Mouse (Mus musculus): ENCODE results near the gene Gjb3. TPM values are rescaled to one million over a fixed set of nuclear protein-coding genes. Genes with fewer than 3 reads are reported as not detected.
A peak's percentile ranks its signal among the peaks of the same experiment; 100 is the strongest.

Gene Gjb3
- total RNA-seq (2021): under 1 TPM; 0.22 to 0.37 TPM

- DNase-seq: no peak
- intact Hi-C loops (cut with DNase I): no loop called here
These were observed at the start of gene Gjb3 for GRCm38 (mm10) chr4:127330181-127331100. Gene Gjb3, minus strand, starts transcription at chr4:127330844.

GRCm38 (mm10) chr4:127377344-127377743 lies 46.7 kb upstream of the Gjb3 start:
- intact Hi-C loops (cut with DNase I): loop anchor here (10.0 kb wide), 1 partner anchor 1167 kb away; no protein-coding TSS in a partner anchor
- no peak for DNase-seq

DNA sequence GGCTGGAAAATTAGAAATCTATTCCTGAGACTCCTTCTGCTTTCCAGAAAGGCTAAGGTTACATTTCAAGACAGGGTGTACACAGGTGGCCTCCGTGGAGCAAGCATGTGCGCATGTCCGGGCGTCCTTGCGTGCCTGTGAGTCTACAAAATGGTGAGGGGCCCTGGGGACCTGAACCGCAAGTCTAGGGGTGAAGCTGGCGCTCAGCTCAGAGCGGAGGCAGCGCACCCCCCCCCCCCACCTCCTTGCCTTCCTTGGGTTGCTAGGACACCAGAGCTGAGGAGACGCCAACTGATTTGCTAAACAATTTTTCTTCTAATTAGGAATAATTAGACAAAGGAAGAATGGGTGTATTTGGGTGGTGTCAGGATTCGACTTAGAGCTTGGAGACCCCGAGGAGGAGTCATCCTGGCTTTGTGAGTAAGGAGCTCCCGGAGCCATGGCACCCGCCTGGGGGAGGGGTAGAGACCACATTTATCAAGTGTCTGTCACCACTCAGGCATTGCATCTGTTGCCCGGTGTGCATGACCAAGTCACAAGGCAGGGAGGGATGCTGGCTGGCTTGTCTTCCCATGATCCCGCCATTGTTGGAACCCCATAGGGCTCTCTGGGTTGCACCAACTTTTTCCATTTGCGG lies 45.0 kb upstream of the Gjb3 start:
- DNase-seq: no peak
- intact Hi-C loops (cut with DNase I): loop anchor here (10.0 kb wide), 1 partner anchor 1169 kb away; no protein-coding TSS in a partner anchor

- intact Hi-C loops (cut with DNase I): loop anchor here (10.0 kb wide), 1 partner anchor 1170 kb away; no protein-coding TSS in a partner anchor
- DNase-seq: no peak
These were observed 44.0 kb upstream of the Gjb3 start for GRCm38 (mm10) chr4:127374645-127375044.

- DNase-seq: no peak
- intact Hi-C loops (cut with DNase I): loop anchor here (10.0 kb wide), 1 partner anchor 1171 kb away; no protein-coding TSS in a partner anchor
These were observed 42.8 kb upstream of the Gjb3 start for GRCm38 (mm10) chr4:127373491-127373890.

DNA sequence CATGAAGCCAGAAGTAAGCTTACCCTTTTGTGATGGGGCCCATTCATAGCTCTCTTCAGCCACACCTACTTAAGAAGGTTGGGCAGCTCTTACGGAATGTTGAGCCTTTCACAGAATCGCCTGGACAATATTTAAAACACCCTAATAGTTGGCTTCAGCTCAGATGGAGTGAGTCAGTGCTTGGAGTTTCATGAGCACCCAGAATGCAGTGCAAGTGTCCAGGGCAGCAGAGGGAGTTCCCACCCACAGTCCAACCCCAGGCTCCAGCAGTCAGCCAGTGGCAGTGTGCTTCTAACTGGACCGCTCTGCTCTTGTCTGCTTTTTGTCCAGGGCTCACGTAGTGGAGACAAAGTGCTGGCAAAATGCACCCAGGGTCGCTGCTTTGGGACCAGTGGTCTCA lies 40.9 kb upstream of the Gjb3 start:
- peak; percentile 68 to 69 for DNase-seq
- intact Hi-C loops (cut with DNase I): loop anchor here (10.0 kb wide), 1 partner anchor 1173 kb away; no protein-coding TSS in a partner anchor

DNA sequence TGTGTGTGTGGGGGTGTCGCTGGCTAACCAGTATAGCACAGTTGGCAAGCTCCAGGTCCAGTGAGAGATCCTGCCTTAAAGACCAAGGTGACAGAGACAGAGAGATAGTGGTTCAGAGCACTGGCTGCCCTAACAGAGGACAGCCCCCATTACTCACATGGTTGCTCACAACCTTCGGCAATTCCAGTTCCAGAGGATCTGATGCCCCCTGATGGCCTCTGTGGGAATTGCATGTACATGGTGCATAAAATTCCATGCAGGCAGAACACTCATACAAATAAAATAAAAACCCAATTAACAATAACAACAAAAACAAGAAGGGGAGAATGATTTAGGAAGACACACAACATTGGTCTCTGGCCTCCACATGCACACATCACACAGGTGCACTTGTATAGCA lies 39.8 kb upstream of the Gjb3 start:
- no peak for DNase-seq
- intact Hi-C loops (cut with DNase I): loop anchor here (10.0 kb wide), 1 partner anchor 1174 kb away; no protein-coding TSS in a partner anchor

DNA sequence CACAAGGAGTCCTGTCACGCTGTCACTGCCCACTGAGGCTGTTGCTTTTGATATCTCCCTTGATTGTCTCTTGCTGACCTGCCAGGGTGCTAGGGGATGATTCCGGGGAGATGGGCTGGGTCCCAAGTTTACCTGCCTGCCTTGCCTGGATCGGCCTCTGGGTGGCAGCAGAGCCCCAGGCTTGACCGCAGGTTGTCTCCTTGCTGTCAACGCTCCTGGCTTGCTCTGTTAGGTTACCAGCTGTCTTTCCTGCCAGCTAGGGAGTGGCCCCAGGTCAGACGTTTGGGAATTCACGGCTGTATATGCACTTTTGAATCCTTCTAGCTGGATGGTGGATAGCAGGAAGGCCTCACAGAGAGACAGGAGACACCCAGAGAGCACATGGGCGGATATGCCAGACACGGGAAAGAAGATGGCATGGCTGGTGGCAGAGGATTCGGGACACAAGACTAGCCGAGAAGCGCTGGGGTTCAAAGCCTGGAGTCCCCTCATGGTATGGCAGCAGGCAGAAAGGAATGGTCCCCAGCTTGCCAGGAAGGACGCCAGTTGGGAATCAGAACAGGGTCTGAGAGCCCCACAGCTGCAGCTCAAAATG lies 37.8 kb upstream of the Gjb3 start:
- intact Hi-C loops (cut with DNase I): loop anchor here (1.0 to 2.0 kb wide), 2 partner anchors 66 to 244 kb away; no protein-coding TSS in a partner anchor
- peak; percentile 69 to 82 for DNase-seq

GRCm38 (mm10) chr4:127365834-127366233 lies 35.2 kb upstream of the Gjb3 start:
- intact Hi-C loops (cut with DNase I): no loop called here
- no peak for DNase-seq

GRCm38 (mm10) chr4:127365433-127365832 lies 34.8 kb upstream of the Gjb3 start:
- no peak for DNase-seq
- intact Hi-C loops (cut with DNase I): no loop called here

- no peak for DNase-seq
- intact Hi-C loops (cut with DNase I): no loop called here
These were observed 33.8 kb upstream of the Gjb3 start for GRCm38 (mm10) chr4:127364431-127364830.

GRCm38 (mm10) chr4:127363331-127363730 lies 32.7 kb upstream of the Gjb3 start:
- intact Hi-C loops (cut with DNase I): no loop called here
- DNase-seq: no peak

DNA sequence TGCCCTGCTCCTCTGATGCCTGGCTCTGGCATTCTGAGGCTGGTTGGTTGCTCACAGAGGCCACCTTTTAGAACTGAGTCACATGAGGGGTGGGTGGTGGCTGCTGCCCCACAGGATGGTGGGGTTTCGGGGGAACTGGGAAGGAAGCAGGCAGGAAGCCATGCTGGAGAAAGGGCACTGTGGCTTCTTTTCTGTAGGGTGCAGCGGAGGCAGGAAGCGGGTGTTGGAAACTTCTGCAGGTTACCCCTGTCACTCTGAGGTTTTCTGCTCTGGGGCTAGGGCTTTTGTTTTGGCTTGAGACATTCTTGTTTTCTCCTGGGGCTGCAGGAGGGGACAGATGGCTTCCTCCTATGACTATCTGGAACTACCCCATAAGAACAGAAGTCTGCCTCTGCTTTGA lies 31.9 kb upstream of the Gjb3 start:
- intact Hi-C loops (cut with DNase I): no loop called here
- DNase-seq: no peak

DNA sequence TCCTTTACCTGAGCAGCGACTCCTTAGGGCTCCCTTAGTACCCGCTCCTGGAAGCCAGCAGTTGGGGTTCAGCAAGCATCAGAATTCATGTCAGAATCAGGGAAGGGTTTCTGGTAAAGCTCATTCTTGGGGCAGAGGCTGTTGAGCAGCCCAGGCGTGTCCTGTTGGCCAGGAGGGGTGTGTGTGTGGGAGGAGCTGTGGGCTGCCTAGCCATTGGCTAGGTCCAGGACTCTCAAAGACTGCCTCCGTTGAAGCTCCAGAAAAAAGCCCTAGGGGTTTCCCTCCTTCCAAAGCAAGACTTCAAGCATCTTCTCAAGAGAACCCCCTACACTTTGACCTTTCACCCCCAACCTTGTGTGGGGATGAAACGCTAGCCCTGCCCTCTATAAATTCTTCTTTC lies 27.4 kb upstream of the Gjb3 start, which contains the start of gene Gjb5:
TSS of gene Gjb5 (minus strand) at position 164 of the 400 bp plus-strand sequence.
- no peak for DNase-seq
- intact Hi-C loops (cut with DNase I): no loop called here

DNA sequence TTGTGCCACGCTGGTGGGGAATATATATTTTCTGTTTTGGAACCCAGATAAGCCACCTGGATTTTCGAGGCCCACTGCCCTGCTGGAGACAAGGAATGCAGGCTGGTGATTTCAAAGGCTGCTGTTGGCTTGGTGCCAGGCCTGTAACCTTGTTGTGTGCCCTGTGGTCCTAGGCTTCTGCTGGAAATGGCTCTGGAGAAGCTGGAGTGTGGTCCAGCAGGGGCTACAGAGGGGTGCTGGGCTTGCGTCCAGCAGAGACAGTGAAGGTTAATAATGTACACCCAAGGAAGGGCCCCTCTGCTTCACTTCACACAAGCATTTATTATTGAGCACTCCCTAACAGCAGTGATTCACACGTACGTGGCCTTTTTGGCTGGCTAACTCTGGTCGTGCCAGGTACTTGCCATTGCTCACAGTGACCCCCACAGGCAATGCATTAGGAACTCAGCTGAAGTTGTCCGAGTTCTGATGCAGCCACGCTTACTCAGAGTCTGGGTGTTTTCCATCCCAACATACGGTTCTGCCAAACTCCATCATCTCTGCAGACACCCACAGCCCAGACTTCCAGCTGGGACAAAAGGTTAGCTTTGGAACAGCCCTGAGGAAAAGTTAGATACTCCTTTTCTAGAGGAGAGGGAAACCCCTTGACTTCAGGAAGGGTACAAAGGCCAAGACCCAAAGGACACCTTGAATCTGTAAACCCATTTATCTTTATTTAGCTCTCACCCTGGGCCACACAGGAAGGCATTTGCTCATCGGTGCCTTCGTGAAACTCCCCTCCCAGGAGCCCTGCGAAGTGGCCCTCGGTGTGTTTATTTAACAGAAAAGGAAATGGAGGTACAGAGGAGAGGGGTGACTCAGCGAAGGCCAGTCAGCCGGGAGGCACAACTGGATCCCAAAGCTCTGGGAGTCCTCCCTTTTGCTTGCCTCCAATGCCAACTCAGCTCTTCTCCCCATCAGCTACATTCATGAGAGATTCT lies 24.2 kb upstream of the Gjb3 start:
- DNase-seq: peak; percentile 34 to 36
- intact Hi-C loops (cut with DNase I): no loop called here

GRCm38 (mm10) chr4:127353951-127354438 lies 23.4 kb upstream of the Gjb3 start, which contains the start of gene Gjb4:
Gene Gjb4, minus strand, starts transcription at chr4:127354081.
- intact Hi-C loops (cut with DNase I): no loop called here
- no peak for DNase-seq

DNA sequence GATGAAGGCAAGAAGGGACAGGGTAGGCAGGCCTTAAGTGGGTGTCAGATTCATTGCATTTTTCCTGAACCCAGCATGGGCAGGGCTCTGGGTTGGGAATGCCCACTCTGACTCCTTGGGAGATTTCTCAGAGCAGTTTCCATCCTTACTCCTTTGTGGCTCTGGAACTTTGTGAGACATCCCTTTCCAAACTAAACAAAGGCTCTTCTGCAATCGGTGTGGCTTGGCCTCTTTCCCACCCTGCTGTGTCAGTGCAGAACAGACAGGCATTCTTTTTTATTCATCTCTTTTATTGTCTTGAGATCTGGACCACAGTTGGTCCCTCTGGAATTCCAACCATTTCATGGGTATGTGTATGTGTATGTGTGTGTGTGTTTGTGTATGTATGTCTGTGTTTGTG lies 21.9 kb upstream of the Gjb3 start:
- intact Hi-C loops (cut with DNase I): no loop called here
- DNase-seq: no peak

DNA sequence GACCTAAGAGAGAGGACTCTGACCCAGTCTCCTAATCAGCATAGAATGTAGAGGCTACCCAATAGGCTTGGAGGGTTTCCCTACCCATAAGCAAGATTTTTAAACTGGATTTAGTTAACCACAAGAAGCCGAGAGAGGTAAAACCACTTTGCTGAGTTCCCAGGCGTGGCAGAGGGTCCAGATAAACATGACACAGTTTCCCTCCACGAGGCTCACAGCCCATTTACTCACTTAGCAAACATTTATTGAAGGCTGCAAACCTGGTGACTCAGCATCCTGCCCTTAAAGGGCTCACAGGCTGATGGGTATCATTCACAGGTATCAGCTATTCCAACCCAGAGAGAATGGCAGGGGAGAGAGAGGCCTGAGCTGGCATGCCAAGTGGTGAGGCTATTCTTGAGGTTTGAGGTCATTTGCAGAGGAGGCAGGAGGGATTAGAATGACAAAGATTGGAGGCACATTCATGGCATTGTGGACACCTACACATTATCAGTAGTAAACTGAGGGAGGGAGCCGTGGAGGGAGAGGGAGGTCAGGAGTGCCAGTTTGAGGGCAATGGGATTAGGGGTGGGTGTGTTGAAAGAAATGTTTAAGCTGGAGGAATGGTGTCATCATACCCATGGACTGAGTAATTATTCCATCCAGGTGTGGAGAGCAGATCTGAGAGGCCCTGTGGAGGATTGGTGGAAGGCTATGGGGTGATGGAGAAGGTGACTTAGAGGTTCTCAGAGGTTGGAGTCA lies 19.1 kb upstream of the Gjb3 start:
- no peak for DNase-seq
- intact Hi-C loops (cut with DNase I): no loop called here

DNA sequence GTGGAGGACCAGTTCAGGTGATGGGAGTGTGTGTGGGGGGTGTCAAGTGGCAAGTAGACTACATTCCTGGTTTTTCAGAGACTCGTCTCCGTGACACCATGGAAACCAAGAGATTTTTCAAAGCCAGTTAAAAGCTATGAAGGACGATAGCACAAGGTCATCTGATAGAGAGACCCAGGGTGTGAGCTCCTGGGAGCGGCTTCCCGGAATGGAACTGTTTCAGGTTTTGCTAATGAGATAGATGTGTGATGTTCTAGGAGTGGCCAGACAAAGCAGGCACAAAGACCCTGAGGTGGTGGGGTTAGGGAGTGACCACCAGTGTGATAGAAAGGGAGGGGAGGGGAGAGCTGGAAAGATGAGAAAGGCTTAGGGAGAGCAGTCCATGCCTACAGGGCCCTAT lies 14.4 kb upstream of the Gjb3 start:
- intact Hi-C loops (cut with DNase I): no loop called here
- no peak for DNase-seq

Data from heart, postnatal 10 days (tissue).